In genomic region chr5:43538322-43539167, GRCm38 (mm10) we compare ENCODE assay signal across 22 mouse cellular contexts. TPM values are rescaled to one million over a fixed set of nuclear protein-coding genes. Genes with fewer than 3 reads are reported as not detected.
DNase-seq lines count a peak whose midpoint lies in the region; ATAC-seq and TF ChIP-seq lines count a peak whose summit lies in the region.
"Had no signal": no experiment of that assay in that cellular context is flagged by ENCODE, and none has a peak within 500 bp of the region (broad histone marks: within the 10 kb centered on the region; RNA-seq: fewer than 3 reads in every experiment).

No protein-coding gene starts in this region.

- 74% methylated on average over 14 of the region's 14 CpGs for WGBS in heart, embryonic 11.5 days (ENCODE audit: insufficient replicate concordance)
- WGBS in embryonic facial prominence, embryonic 14.5 days: 33% methylated on average over 14 of the region's 14 CpGs
- WGBS in limb, embryonic 14.5 days: 24% methylated on average over 14 of the region's 14 CpGs
- 60% methylated on average over 14 of the region's 14 CpGs for WGBS in stomach, embryonic 16.5 days
- WGBS in hindbrain, embryonic 14.5 days: 90% methylated on average over 14 of the region's 14 CpGs

- no peak overlapping the region for H3K4me3 ChIP-seq in heart, embryonic 11.5 days (ENCODE audit: low read depth, low read length)
- no peak overlapping the region for H3K4me3 ChIP-seq in embryonic facial prominence, embryonic 14.5 days (ENCODE audit: low read depth, low read length)
- H3K4me3 ChIP-seq in limb, embryonic 14.5 days (replicated peaks; ENCODE audit: low read length): no peak overlapping the region
- no peak overlapping the region for H3K4me3 ChIP-seq in stomach, embryonic 16.5 days (replicated peaks; ENCODE audit: low read length)
- H3K4me3 ChIP-seq in hindbrain, embryonic 14.5 days (replicated peaks; ENCODE audit: low read length): no peak overlapping the region
- H3K4me3 ChIP-seq: forebrain, embryonic 15.5 days; liver, embryonic 13.5 days; megakaryocyte, embryonic 14.5 days; midbrain, embryonic 15.5 days had no signal

- no peak overlapping the region for H3K9ac ChIP-seq in heart, embryonic 11.5 days (ENCODE audit: low read depth, low read length)
- no peak overlapping the region for H3K9ac ChIP-seq in embryonic facial prominence, embryonic 14.5 days (ENCODE audit: low read depth, low read length)
- no peak overlapping the region for H3K9ac ChIP-seq in limb, embryonic 14.5 days (ENCODE audit: low read depth, low read length, severe bottlenecking)
- no peak overlapping the region for H3K9ac ChIP-seq in stomach, embryonic 16.5 days (ENCODE audit: low read length)
- no peak overlapping the region for H3K9ac ChIP-seq in hindbrain, embryonic 14.5 days
- H3K9ac ChIP-seq: forebrain, embryonic 15.5 days; liver, embryonic 13.5 days; midbrain, embryonic 15.5 days had no signal

- peak; percentile 88 for DNase-seq in heart, adult 11 months
- DNase-seq in embryonic facial prominence, embryonic 14.5 days (ENCODE audit: low spot score): peak; percentile 82
- peak; percentile 60 for DNase-seq in limb, embryonic 14.5 days (ENCODE audit: low spot score)
- DNase-seq in hindbrain, embryonic 14.5 days (ENCODE audit: low spot score): no peak
- no peak for DNase-seq in ovary, postnatal 36 days (ENCODE audit: low spot score)
- DNase-seq: adrenal gland, adult 2 months; cerebellum, adult 18-20 months; cerebellum, postnatal 36 days; heart, postnatal 4 days; kidney, adult 9 months; kidney, postnatal 36 days; layer of hippocampus, adult 9-11 months; liver, embryonic 13.5 days; right cerebral cortex, adult 18-20 months; thymus, postnatal 25 days had no signal

- no peaks in the 10 kb centered on the region for H3K27me3 ChIP-seq in heart, embryonic 11.5 days (ENCODE audit: control insufficient read depth, insufficient read depth, low read length)
- H3K27me3 ChIP-seq in embryonic facial prominence, embryonic 14.5 days (replicated peaks; ENCODE audit: control insufficient read depth, insufficient read depth, low read length): no peaks in the 10 kb centered on the region
- no peaks in the 10 kb centered on the region for H3K27me3 ChIP-seq in limb, embryonic 14.5 days (ENCODE audit: control insufficient read depth, insufficient read depth, low read length)
- no peaks in the 10 kb centered on the region for H3K27me3 ChIP-seq in stomach, embryonic 16.5 days (ENCODE audit: control insufficient read depth, insufficient read depth, low read length)
- H3K27me3 ChIP-seq in hindbrain, embryonic 14.5 days (ENCODE audit: control insufficient read depth, insufficient read depth, low read length): no peaks in the 10 kb centered on the region
- H3K27me3 ChIP-seq: CH12.LX; forebrain, embryonic 15.5 days; liver, embryonic 13.5 days; midbrain, embryonic 15.5 days had no signal

- H3K36me3 ChIP-seq in heart, embryonic 11.5 days (ENCODE audit: control insufficient read depth, insufficient read depth, low read length): no peaks in the 10 kb centered on the region
- no peaks in the 10 kb centered on the region for H3K36me3 ChIP-seq in embryonic facial prominence, embryonic 14.5 days (ENCODE audit: control insufficient read depth, insufficient read depth, low read length)
- no peaks in the 10 kb centered on the region for H3K36me3 ChIP-seq in limb, embryonic 14.5 days (ENCODE audit: control insufficient read depth, insufficient read depth, low read length)
- no peaks in the 10 kb centered on the region for H3K36me3 ChIP-seq in stomach, embryonic 16.5 days (ENCODE audit: control insufficient read depth, insufficient read depth, low read length)
- no peaks in the 10 kb centered on the region for H3K36me3 ChIP-seq in hindbrain, embryonic 14.5 days (replicated peaks; ENCODE audit: control insufficient read depth, insufficient read depth)
- H3K36me3 ChIP-seq: forebrain, embryonic 15.5 days; liver, embryonic 13.5 days; midbrain, embryonic 15.5 days had no signal

- H3K9me3 ChIP-seq in heart, embryonic 11.5 days (replicated peaks; ENCODE audit: control insufficient read depth, low read length): no peaks in the 10 kb centered on the region
- H3K9me3 ChIP-seq in embryonic facial prominence, embryonic 14.5 days (ENCODE audit: control insufficient read depth, low read length): no peaks in the 10 kb centered on the region
- no peaks in the 10 kb centered on the region for H3K9me3 ChIP-seq in limb, embryonic 14.5 days (ENCODE audit: control insufficient read depth, low read length)
- H3K9me3 ChIP-seq in stomach, embryonic 16.5 days (replicated peaks; ENCODE audit: control insufficient read depth, low read length): no peaks in the 10 kb centered on the region
- no peaks in the 10 kb centered on the region for H3K9me3 ChIP-seq in hindbrain, embryonic 14.5 days (ENCODE audit: control insufficient read depth, low read length)
- H3K9me3 ChIP-seq: forebrain, embryonic 15.5 days; liver, embryonic 13.5 days; midbrain, embryonic 15.5 days had no signal

- no peak for ATAC-seq in heart, embryonic 11.5 days (replicated peaks; ENCODE audit: insufficient number of reproducible peaks, low FRiP score, low TSS enrichment)
- ATAC-seq in embryonic facial prominence, embryonic 14.5 days (ENCODE audit: low read depth): peak; percentile 57; the same call in 1 of the 2 replicates
- ATAC-seq in limb, embryonic 14.5 days (ENCODE audit: low FRiP score, low read depth): peak; percentile 51
- no peak; the same call in 1 of the 2 replicates for ATAC-seq in stomach, embryonic 16.5 days (ENCODE audit: insufficient read depth, low FRiP score)
- ATAC-seq in hindbrain, embryonic 14.5 days (ENCODE audit: low FRiP score): no peak
- ATAC-seq: forebrain, embryonic 15.5 days; hindbrain, postnatal 0 days; midbrain, embryonic 15.5 days had no signal

- TF ChIP-seq POLR2A in limb, embryonic 14.5 days (IDR thresholded peaks at IDR 0.05; ENCODE audit: borderline replicate concordance, extremely low read depth, insufficient read depth, insufficient read length): no peak

- H3K4me1 ChIP-seq in heart, embryonic 11.5 days (ENCODE audit: control insufficient read depth, insufficient read depth, low read length): no peaks in the 10 kb centered on the region
- H3K4me1 ChIP-seq in embryonic facial prominence, embryonic 14.5 days (ENCODE audit: control insufficient read depth, insufficient read depth, low read length): peaks cover 18% of the 10 kb centered on the region
- H3K4me1 ChIP-seq in limb, embryonic 14.5 days (ENCODE audit: control insufficient read depth, insufficient read depth, low read length): peaks cover 18% of the 10 kb centered on the region
- H3K4me1 ChIP-seq in stomach, embryonic 16.5 days (ENCODE audit: control insufficient read depth, insufficient read depth, low read length): no peaks in the 10 kb centered on the region
- no peaks in the 10 kb centered on the region for H3K4me1 ChIP-seq in hindbrain, embryonic 14.5 days (replicated peaks; ENCODE audit: control insufficient read depth, insufficient read depth, low read length)
- H3K4me1 ChIP-seq: forebrain, embryonic 15.5 days; megakaryocyte, embryonic 14.5 days; midbrain, embryonic 15.5 days had no signal

- no peak overlapping the region for H3K4me2 ChIP-seq in heart, embryonic 11.5 days
- H3K4me2 ChIP-seq in embryonic facial prominence, embryonic 14.5 days (ENCODE audit: low read depth, low read length): 0 out of 2 replicates have a peak overlapping the region, but pooled peaks have one; percentile 20
- H3K4me2 ChIP-seq in limb, embryonic 14.5 days (replicated peaks; ENCODE audit: low read depth, low read length, severe bottlenecking): no peak overlapping the region
- H3K4me2 ChIP-seq in stomach, embryonic 16.5 days (ENCODE audit: low read depth, low read length): no peak overlapping the region
- no peak overlapping the region for H3K4me2 ChIP-seq in hindbrain, embryonic 14.5 days (replicated peaks)
- H3K4me2 ChIP-seq: forebrain, embryonic 15.5 days; liver, embryonic 13.5 days; midbrain, embryonic 15.5 days had no signal

- no peak overlapping the region for H3K27ac ChIP-seq in heart, embryonic 11.5 days (ENCODE audit: low read depth, low read length)
- peak overlapping the region; percentile 63 for H3K27ac ChIP-seq in embryonic facial prominence, embryonic 14.5 days (replicated peaks; ENCODE audit: low read depth, low read length)
- peak overlapping the region; percentile 53; the same call in 1 of the 2 replicates for H3K27ac ChIP-seq in limb, embryonic 14.5 days (replicated peaks; ENCODE audit: low read depth, low read length)
- H3K27ac ChIP-seq in stomach, embryonic 16.5 days (ENCODE audit: low read length): peak overlapping the region; percentile 83
- no peak overlapping the region for H3K27ac ChIP-seq in hindbrain, embryonic 14.5 days
- H3K27ac ChIP-seq: forebrain, embryonic 15.5 days; hindbrain, postnatal 0 days; liver, embryonic 13.5 days; midbrain, embryonic 15.5 days had no signal

RNA-seq across cellular contexts. Expression of gene C1qtnf7, which starts 23.2 kb away (rescaled TPM):
- 3.9 and 5.2 TPM in 2 replicates for polyA plus RNA-seq in heart, embryonic 11.5 days (2014; fragmentation: Nextera tagmentation; extraction: Ambion mirVana)
- 19.7 and 20.1 TPM in 2 replicates for polyA plus RNA-seq in embryonic facial prominence, embryonic 14.5 days (2014; fragmentation: Nextera tagmentation; extraction: Ambion mirVana)
- polyA plus RNA-seq in limb, embryonic 14.5 days (2012; rRNA removed): 3.2 and 5.0 TPM in 2 replicates
- 6.6 and 9.3 TPM in 2 replicates for polyA plus RNA-seq in limb, embryonic 14.5 days (2014; fragmentation: Nextera tagmentation; extraction: Ambion mirVana)
- 22.1 and 22.4 TPM in 2 replicates for polyA plus RNA-seq in stomach, embryonic 16.5 days (2015; fragmentation: Nextera tagmentation; extraction: Ambion mirVana)
- polyA plus RNA-seq in hindbrain, embryonic 14.5 days (2014; fragmentation: Nextera tagmentation; extraction: Ambion mirVana): 1.1 and 1.7 TPM in 2 replicates

Comparison
In these comparisons a context has a peak if more than half of its experiments do, and no peak if none do; other contexts are left out.
1. DNase-seq: peak in heart, adult 11 months (single experiment), embryonic facial prominence, embryonic 14.5 days (single experiment) and limb, embryonic 14.5 days (single experiment); none in hindbrain, embryonic 14.5 days (single experiment) and ovary, postnatal 36 days (single experiment).
2. ATAC-seq: peak in embryonic facial prominence, embryonic 14.5 days (single experiment) and limb, embryonic 14.5 days (single experiment); none in heart, embryonic 11.5 days (single experiment), stomach, embryonic 16.5 days (single experiment) and hindbrain, embryonic 14.5 days (single experiment).
3. H3K27ac ChIP-seq: peak in embryonic facial prominence, embryonic 14.5 days (single experiment), limb, embryonic 14.5 days (single experiment) and stomach, embryonic 16.5 days (single experiment); none in heart, embryonic 11.5 days (single experiment) and hindbrain, embryonic 14.5 days (single experiment).